Mouse (Mus musculus) intestine, embryonic 16.5 days (tissue): ENCODE measurements around the gene Nkiras1. TPM values are rescaled to one million over a fixed set of nuclear protein-coding genes. Genes with fewer than 3 reads are reported as not detected.
"Not testable (repeated sequence)": the region's sequence is repeated elsewhere in the genome, so short reads cannot be mapped to it uniquely, and the experiment has no call there.

Experiments used
- ATAC-seq: fragments of 200-750 bp; cut with Nextera tagmentation; 2 replicates; pipeline ENCODE4 v1.8.0; 2017; ENCODE audit warnings: moderate TSS enrichment, moderate library complexity
- H3K27ac ChIP-seq: fragments of 300-500 bp; sonication (generic); 2 replicates; pipeline ENCODE4 v1.5.1; 2014; ENCODE audit warnings: mild to moderate bottlenecking, low read length
- H3K27me3 ChIP-seq: fragments of 300-500 bp; sonication (generic); replicated peaks from 2 replicates; pipeline ENCODE4 v1.6.1; 2014; ENCODE audit warnings: low read length, control low read depth, mixed read lengths; ENCODE audit not compliant: control insufficient read depth, insufficient read depth
- H3K36me3 ChIP-seq: fragments of 300-500 bp; sonication (generic); 2 replicates; pipeline ENCODE4 v1.6.1; 2014; ENCODE audit warnings: low read length, control low read depth; ENCODE audit not compliant: control insufficient read depth, insufficient read depth
- H3K4me1 ChIP-seq: fragments of 300-500 bp; sonication (generic); 2 replicates; pipeline ENCODE4 v1.6.1; 2014; ENCODE audit warnings: low read length, control low read depth, mixed read lengths; ENCODE audit not compliant: control insufficient read depth, insufficient read depth
- H3K4me2 ChIP-seq: fragments of 300-500 bp; sonication (generic); 2 replicates; pipeline ENCODE4 v1.6.1; 2014; ENCODE audit warnings: low read depth, low read length, control low read depth
- H3K4me3 ChIP-seq: fragments of 300-500 bp; sonication (generic); 2 replicates; pipeline ENCODE4 v1.5.1; 2014; ENCODE audit warnings: mild to moderate bottlenecking, low read length
- H3K9ac ChIP-seq: fragments of 300-500 bp; sonication (generic); 2 replicates; pipeline ENCODE4 v1.6.1; 2014; ENCODE audit warnings: low read depth, low read length
- H3K9me3 ChIP-seq: fragments of 300-500 bp; sonication (generic); 2 replicates; pipeline ENCODE4 v1.6.1; 2016; ENCODE audit warnings: low read length, control low read depth; ENCODE audit not compliant: control insufficient read depth
- WGBS: fragments of 180-500 bp; shearing (Covaris S2); extraction: QIAGEN DNeasy Blood & Tissue Kit; methylation state at CpG from one replicate; pipeline ENCODE4 v1.1.7; 2014; 5-methylcytosine and 5-hydroxymethylcytosine counted together
- polyA plus RNA-seq: library from polyadenylated mRNA; unstranded; fragments of >200 nt; fragmentation: Nextera tagmentation; extraction: Ambion mirVana; gene quantifications from 2 replicates; pipeline ENCODE4 v1.2.1, GENCODE M21; 2015

Gene Nkiras1
- polyA plus RNA-seq, 1 experiment from 2014 or later, result 15.9 TPM

GRCm38 (mm10) chr14:18269947-18270528 lies 898 bp upstream of the Nkiras1 start:
- not testable (repeated sequence) for H3K27me3 ChIP-seq, ATAC-seq, H3K4me1 ChIP-seq, H3K9me3 ChIP-seq, H3K36me3 ChIP-seq
- WGBS, result 0% methylated on average over 22 of the region's 24 CpGs
- H3K4me2 ChIP-seq, result peak overlapping the region; percentile 72
- peak overlapping the region; percentile 98 for H3K9ac ChIP-seq
- peak overlapping the region; percentile 82 for H3K27ac ChIP-seq
- peak overlapping the region; percentile 89 for H3K4me3 ChIP-seq

- ATAC-seq, result no peak
- peak overlapping the region; percentile 79 for H3K9ac ChIP-seq
- 9% methylated on average over 6 of the region's 7 CpGs for WGBS
- no peaks in the 10 kb centered on the region for H3K4me1 ChIP-seq
- H3K9me3 ChIP-seq, result no peaks in the 10 kb centered on the region
- H3K4me2 ChIP-seq, result peak overlapping the region; percentile 80
- H3K36me3 ChIP-seq, result peaks cover under 1% of the 10 kb centered on the region; the same call in 1 of the 2 replicates
- no peaks in the 10 kb centered on the region for H3K27me3 ChIP-seq
- peak overlapping the region; percentile 89 for H3K4me3 ChIP-seq
- no peak overlapping the region for H3K27ac ChIP-seq
Observed at GRCm38 (mm10) chr14:18271666-18272065, 730 bp downstream of the Nkiras1 start.

- 82% methylated on average over 1 of the region's 1 CpGs for WGBS
- no peak overlapping the region for H3K27ac ChIP-seq
- H3K4me1 ChIP-seq, result no peaks in the 10 kb centered on the region
- H3K27me3 ChIP-seq, result no peaks in the 10 kb centered on the region
- ATAC-seq, result no peak
- H3K4me3 ChIP-seq, result no peak overlapping the region
- H3K9me3 ChIP-seq, result no peaks in the 10 kb centered on the region
- no peak overlapping the region for H3K4me2 ChIP-seq
- no peak overlapping the region for H3K9ac ChIP-seq
- peaks cover 5% of the 10 kb centered on the region; the same call in 1 of the 2 replicates for H3K36me3 ChIP-seq
Observed at GRCm38 (mm10) chr14:18274526-18274925, 3.6 kb downstream of the Nkiras1 start.

GRCm38 (mm10) chr14:18280375-18280774 lies 9.4 kb downstream of the Nkiras1 start:
- Histone ChIP-seq H3K4me3 (no peak overlapping the region), H3K9ac (no peak overlapping the region), H3K27me3 (no peaks in the 10 kb centered on the region), H3K36me3 (peaks cover 13% of the 10 kb centered on the region), H3K27ac (no peak overlapping the region), H3K4me1 (no peaks in the 10 kb centered on the region), H3K4me2 (no peak overlapping the region), H3K9me3 (no peaks in the 10 kb centered on the region)
- WGBS, result 88% methylated on average over 5 of the region's 5 CpGs
- ATAC-seq, result no peak

- Histone ChIP-seq H3K9ac (no peak overlapping the region), H3K27ac (no peak overlapping the region), H3K36me3 (peaks cover 8% of the 10 kb centered on the region), H3K4me1 (0 out of 2 replicates have a peak, but pooled peaks cover 4% of the 10 kb centered on the region), H3K9me3 (no peaks in the 10 kb centered on the region), H3K4me2 (no peak overlapping the region), H3K27me3 (no peaks in the 10 kb centered on the region), H3K4me3 (no peak overlapping the region)
- ATAC-seq, result no peak
- 73% methylated on average over 2 of the region's 2 CpGs for WGBS
Observed at GRCm38 (mm10) chr14:18284581-18284980, 13.6 kb downstream of the Nkiras1 start.

GRCm38 (mm10) chr14:18285476-18285875 lies 14.5 kb downstream of the Nkiras1 start:
- Histone ChIP-seq H3K4me2 (no peak overlapping the region), H3K9me3 (no peaks in the 10 kb centered on the region), H3K36me3 (peaks cover 8% of the 10 kb centered on the region), H3K4me1 (0 out of 2 replicates have a peak, but pooled peaks cover 4% of the 10 kb centered on the region), H3K4me3 (no peak overlapping the region), H3K9ac (no peak overlapping the region), H3K27me3 (no peaks in the 10 kb centered on the region), H3K27ac (no peak overlapping the region)
- WGBS, result 84% methylated on average over 3 of the region's 3 CpGs
- ATAC-seq, result no peak

- Histone ChIP-seq H3K9me3 (no peaks in the 10 kb centered on the region), H3K9ac (no peak overlapping the region), H3K27me3 (no peaks in the 10 kb centered on the region), H3K27ac (no peak overlapping the region), H3K4me3 (no peak overlapping the region), H3K36me3 (peaks cover 4% of the 10 kb centered on the region), H3K4me1 (0 out of 2 replicates have a peak, but pooled peaks cover 4% of the 10 kb centered on the region), H3K4me2 (no peak overlapping the region)
- no peak for ATAC-seq
- 86% methylated on average over 2 of the region's 2 CpGs for WGBS
Observed at GRCm38 (mm10) chr14:18286441-18286840, 15.5 kb downstream of the Nkiras1 start.

GRCm38 (mm10) chr14:18287391-18287790 lies 16.5 kb downstream of the Nkiras1 start:
- H3K4me3 ChIP-seq, result no peak overlapping the region
- H3K4me2 ChIP-seq, result no peak overlapping the region
- H3K9me3 ChIP-seq, result no peaks in the 10 kb centered on the region
- 76% methylated on average over 2 of the region's 2 CpGs for WGBS
- H3K36me3 ChIP-seq, result peaks cover 2% of the 10 kb centered on the region; the same call in 1 of the 2 replicates
- H3K27me3 ChIP-seq, result no peaks in the 10 kb centered on the region
- peak; percentile 58; the same call in 1 of the 2 replicates for ATAC-seq
- H3K27ac ChIP-seq, result no peak overlapping the region
- no peak overlapping the region for H3K9ac ChIP-seq
- 0 out of 2 replicates have a peak, but pooled peaks cover 4% of the 10 kb centered on the region for H3K4me1 ChIP-seq

- Histone ChIP-seq H3K4me1 (0 out of 2 replicates have a peak, but pooled peaks cover 4% of the 10 kb centered on the region), H3K9ac (no peak overlapping the region), H3K27ac (no peak overlapping the region), H3K36me3 (no peaks in the 10 kb centered on the region), H3K9me3 (no peaks in the 10 kb centered on the region), H3K4me2 (no peak overlapping the region), H3K4me3 (no peak overlapping the region), H3K27me3 (no peaks in the 10 kb centered on the region)
- ATAC-seq, result no peak
- 85% methylated on average over 3 of the region's 3 CpGs for WGBS
Observed at GRCm38 (mm10) chr14:18292111-18292510, 21.2 kb downstream of the Nkiras1 start.

GRCm38 (mm10) chr14:18292578-18292977 lies 21.6 kb downstream of the Nkiras1 start:
- no peak overlapping the region for H3K4me3 ChIP-seq
- H3K4me1 ChIP-seq, result 0 out of 2 replicates have a peak, but pooled peaks cover 4% of the 10 kb centered on the region
- H3K9me3 ChIP-seq, result no peaks in the 10 kb centered on the region
- H3K27ac ChIP-seq, result no peak overlapping the region
- H3K4me2 ChIP-seq, result no peak overlapping the region
- ATAC-seq, result no peak
- WGBS, result 73% methylated on average over 3 of the region's 3 CpGs
- H3K27me3 ChIP-seq, result no peaks in the 10 kb centered on the region
- no peak overlapping the region for H3K9ac ChIP-seq
- H3K36me3 ChIP-seq, result no peaks in the 10 kb centered on the region
